Mouse (Mus musculus) layer of hippocampus, adult 9-11 months (tissue): Measurements from ENCODE around the gene Ptprcap.
"Not testable (repeated sequence)": the region's sequence is repeated elsewhere in the genome, so short reads cannot be mapped to it uniquely, and the experiment has no call there.

ENCODE experiments used
- DNase-seq: peaks from one replicate; pipeline ENCODE4 v3.0.0; 2022

The Ptprcap gene

DNA sequence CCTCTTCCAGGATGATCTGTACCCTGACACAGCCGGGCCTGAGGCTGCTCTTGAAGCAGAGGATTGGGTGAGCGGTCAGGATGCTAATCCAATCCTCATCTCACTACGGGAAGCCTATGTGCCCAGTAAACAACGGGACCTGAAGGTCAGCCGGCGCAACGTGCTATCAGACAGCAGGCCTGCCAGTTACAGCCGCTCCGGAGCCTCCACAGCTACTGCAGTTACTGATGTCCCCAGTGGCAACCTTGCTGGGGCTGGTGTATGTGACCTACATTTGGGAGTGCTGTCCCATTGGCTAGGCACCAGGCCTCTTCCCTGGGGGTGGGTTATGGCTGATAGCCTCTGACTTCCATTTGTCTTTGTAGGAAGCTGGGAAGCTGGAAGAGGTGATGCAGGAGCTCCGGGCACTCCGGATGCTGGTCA lies at the start of gene Ptprcap:
Ptprcap (plus strand) TSS at position 373 of the 423 bp plus-strand sequence.
- no peak for DNase-seq

DNA sequence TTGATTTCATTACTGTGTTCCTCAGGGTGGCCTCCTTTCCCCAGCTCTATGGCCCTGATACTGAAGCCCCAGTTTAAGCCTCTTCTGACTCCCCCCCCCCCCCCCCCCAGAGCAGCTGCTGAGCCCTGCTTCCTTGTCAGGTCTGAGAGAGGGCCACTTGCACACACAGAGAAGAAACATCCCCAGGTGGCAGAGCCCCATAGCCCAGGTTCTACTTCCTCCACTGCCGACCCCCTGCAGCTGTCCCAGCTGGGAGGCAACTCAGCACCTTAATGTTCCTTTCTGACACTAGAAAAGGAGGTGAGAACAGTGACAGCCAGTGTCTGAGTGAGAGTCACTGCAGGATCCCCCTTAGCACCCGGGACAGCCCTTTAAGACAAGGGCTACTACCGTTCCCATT lies 49.6 kb upstream of the Ptprcap start:
- no peak for DNase-seq

DNA sequence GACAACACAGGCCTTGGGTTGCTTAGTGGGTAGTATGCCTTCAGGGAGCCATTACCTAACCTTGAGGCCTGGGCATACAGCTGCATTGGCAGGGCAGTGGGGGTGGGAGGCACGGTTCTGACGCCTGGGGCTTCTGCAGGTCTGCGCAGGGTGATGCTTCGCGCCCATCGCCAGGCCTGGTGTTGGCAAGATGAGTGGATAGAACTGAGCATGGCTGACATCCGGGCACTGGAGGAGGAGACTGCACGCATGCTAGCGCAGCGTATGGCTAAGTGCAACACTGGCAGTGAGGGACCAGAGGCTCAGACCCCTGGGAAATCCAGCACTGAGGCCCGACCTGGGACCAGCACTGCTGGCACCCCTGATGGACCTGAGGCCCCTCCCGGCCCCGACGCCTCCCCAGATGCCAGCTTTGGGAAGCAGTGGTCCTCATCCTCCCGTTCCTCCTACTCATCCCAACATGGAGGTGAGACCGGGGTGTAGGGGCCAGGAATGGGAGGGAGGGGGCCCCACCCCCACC lies 48.7 kb upstream of the Ptprcap start:
- DNase-seq = no peak

DNA sequence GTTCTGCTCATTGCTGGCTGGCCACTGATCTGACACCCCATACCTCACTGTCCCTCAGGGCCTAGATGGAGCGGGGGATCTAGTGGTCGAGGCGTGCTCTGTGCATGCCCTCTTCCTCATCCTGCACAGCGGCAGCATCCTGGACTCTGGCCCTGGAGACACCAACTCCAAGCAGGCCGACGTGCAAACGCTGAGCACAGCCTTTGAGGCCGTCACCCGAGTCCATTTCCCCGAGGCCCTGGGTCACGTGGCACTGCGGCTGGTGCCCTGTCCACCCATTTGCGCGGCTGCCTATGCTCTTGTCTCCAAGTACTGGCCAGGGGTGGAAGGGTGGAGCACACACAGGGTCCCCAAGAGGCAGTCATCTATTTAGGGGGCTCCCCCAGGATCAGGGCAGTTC lies 46.8 kb upstream of the Ptprcap start:
- DNase-seq = no peak

DNA sequence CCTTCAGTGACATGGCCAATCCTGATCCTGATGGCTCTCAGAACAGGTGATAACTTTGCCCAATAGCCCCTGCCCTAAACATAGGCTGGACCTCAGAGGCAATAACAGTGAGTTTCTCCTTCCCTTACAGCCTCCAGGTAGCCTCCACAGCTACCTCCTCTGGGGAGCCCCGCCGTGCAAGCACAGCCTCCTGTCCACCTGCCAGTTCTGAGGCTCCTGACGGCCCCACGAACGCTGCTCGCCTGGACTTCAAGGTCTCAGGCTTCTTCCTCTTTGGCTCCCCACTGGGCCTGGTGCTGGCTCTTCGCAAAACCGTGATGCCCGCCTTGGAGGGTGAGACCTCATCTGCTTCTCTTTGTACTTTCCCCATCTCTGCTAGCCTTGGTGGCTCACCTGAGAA lies 44.9 kb upstream of the Ptprcap start:
- no peak for DNase-seq

DNA sequence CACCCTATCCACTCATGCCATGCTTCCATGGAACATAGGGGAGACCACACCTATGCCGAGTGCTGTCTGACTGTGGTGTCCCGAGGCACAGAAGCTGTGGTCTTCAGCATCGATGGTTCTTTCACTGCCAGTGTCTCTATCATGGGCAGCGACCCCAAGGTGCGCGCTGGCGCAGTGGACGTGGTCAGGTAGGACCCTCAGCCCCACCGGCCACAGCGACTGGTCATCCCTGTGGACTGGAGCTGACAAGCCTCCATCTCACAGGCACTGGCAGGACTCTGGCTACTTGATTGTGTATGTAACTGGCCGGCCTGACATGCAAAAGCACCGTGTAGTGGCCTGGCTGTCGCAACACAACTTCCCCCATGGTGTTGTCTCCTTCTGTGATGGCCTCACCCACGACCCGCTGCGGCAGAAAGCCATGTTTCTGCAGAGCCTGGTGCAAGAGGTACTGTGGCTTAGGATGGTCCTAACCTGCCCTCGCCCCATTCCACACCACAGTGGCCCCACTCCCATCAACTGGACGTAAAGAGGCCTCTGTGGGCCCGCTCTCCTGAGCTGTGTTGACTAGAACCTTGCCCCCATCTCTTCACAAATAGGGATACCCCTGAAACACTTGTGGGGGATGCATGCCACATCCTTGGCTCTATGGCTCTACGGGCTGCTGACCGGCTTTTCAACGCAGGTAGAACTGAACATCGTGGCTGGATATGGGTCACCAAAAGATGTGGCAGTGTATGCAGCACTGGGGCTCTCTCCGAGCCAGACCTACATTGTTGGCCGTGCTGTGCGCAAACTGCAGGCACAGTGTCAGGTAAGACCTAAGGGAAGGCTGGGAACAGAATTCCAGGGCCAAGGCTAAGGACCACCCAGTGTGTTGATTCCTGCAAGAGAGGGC lies 41.1 kb upstream of the Ptprcap start:
- no peak for DNase-seq

DNA sequence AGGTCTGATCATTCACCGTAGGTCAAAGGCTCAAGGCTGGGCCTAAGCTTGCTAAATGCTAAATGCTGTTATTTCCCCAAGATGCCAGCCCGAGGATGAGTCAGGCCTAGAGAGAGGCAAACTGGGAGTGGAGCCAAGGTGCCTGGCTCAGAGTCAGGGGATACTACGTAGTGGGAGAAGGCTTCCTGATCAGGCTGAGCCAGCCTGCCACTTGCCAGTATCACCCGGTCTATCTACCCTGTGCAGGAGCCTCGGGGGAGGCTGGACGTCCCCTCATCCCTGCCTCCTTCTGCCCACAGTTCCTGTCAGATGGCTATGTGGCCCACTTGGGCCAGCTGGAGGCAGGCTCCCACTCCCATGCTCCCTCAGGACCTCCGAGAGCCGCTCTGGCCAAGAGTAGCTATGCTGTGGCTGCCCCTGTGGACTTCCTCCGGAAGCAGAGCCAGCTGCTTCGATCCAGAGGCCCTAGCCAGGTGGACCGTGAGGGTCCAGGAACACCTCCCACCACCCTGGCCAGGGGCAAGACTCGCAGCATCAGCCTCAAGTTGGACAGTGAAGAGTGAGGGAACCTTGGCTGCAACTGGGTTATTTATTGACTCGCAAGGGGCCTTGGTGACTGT lies 40.1 kb upstream of the Ptprcap start:
- DNase-seq = peak; percentile 91

DNA sequence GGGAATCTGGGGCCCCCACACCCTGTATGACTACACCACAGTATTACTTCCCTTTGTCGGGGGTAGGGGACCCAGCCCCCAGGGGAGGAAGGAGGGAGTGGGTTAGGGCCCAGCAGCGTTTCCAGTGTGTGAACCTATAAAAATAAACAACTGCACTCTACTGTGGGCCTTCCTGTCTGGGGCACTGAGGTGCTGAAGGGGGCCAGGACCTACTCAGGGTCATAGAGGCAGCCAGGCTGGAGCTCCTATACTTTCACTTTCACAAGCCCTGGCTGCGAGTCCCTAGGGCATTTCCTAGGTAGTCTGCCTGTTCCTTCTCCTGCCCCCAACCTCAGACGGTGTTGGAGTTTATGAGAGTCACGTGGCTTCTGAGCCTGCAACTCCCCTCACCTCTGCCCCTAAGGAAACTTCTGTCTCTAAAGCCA lies 39.6 kb upstream of the Ptprcap start:
- no peak for DNase-seq

DNA sequence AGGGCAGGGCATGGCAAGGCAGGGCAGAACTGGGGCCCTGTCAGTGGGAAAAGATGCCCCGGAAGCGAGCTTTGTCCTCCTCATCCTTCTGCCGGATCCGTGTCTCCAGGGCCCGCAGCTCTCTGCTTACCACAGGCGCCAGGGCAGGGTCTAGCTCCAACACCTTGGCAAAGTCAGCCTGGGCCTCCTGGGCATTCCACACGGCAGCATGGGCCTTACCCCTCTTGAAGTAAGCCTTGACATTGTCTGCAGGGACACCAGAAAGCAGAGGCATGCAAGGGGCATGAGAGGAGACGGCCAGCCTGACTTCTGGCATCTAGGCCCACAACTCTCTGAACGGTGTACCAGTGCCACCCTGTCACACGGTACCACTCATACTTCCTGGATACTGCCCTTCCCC lies 38.9 kb upstream of the Ptprcap start:
- DNase-seq = no peak

DNA sequence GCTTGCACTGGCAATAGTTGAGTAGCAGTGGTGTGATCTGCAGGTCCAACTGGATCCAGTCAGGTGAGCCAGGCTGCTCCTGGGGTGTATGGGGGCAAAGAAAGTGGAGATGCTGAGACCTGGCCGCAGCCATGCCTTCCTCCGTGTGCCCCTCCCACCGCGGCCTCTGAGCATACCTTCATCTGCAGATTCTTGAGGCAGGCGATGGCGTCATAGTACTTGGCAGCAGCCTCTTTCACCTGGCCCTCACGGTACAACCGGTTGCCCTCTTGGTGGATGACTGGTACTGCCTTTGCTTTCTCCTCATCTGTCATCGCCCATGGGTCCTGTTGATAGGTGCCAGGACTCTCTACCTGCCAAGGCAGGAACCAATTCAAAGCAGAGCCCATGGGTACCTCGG lies 38.3 kb upstream of the Ptprcap start:
- DNase-seq = no peak

DNA sequence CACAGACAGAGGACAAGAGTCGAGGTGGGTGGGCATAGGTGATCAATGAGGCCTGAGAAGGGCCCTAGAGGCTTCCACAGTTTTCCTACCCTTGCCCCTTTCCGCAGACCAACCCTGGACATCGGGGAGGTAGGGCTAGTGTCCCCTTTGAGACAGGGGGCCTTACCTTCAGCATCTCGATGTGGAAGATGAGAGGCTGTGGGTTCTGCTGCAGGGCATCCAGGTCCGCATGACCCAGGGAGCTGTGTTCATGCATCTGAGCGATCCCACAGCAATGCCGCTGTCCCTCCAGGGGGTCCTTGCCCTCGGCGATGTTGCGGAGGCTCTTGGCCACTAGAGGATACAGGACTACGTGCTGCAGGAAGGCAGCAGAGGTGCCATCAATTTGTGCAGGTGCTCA lies 37.6 kb upstream of the Ptprcap start:
- DNase-seq = no peak

DNA sequence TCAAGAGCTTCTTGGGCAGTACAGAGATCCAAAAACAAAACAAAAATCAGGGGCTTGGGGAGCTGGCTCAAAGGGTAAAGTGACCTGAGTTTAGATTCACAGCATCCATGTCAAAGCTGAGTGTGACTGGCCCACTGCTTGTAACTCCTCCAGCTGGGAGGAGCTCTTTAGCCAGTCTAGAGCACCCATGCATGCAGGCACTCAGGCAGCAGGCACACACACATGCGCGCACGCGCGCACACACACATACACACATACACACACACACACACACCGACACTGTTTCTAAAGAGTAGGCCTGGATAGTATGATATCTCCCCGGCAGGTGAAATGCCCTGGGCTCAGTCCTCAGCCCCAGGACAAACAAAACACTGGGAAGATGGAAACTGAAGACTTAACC lies 36.4 kb upstream of the Ptprcap start:
- DNase-seq = no peak

DNA sequence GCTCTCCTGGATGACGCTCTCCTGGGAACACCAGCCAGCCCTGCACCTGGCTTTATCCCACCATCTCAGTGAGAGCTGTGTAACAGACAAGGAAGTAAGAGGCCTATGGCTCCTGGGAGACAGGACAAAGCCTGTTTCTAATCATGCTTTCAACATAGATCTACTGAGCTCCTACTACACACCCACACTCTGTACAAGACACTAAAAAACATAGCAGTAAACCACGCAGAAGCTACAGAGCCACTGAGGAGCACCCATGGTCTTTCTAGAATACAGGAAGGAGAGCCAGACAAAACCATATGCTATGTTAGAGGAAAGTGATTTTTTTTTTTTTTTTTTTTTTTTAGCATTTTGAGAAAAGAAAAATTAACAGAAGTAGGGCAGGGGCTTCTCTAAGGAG lies 35.1 kb upstream of the Ptprcap start:
- DNase-seq = no peak

DNA sequence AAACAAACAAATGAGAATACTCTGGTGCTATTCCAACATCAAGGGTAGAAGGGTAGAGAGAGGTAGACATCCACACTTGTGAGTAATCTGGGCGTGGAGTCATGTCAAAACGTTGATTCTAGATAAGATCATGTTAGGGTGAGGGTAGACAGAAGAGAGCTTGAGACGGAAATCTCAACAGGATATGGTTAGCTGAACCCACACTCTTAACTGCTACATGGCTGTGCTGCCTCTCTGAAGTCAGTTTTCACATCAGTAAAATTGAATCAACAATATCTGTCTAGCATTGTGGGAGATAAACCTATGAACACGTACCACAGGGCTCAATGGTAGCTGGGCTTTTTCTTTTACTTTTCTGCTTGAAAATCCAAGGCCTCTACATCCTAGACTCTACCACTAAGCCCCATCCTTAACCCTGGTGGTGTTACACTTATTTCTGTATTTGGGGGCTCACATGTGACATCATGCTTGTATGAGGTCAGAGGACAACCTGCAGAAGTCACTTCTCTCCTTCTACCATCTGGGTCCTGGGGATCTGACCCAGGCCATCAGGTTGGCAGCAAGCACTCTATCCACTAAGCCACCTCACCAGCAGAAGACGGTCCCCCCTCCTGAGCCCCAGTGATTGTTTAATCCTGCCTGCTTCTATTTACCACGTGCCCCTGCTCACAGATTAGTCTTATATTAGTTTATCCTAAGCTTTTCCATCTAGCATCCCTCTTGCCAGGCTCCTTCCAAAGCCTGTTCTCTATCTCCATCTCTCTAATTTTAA lies 33.5 kb upstream of the Ptprcap start:
- DNase-seq = no peak

DNA sequence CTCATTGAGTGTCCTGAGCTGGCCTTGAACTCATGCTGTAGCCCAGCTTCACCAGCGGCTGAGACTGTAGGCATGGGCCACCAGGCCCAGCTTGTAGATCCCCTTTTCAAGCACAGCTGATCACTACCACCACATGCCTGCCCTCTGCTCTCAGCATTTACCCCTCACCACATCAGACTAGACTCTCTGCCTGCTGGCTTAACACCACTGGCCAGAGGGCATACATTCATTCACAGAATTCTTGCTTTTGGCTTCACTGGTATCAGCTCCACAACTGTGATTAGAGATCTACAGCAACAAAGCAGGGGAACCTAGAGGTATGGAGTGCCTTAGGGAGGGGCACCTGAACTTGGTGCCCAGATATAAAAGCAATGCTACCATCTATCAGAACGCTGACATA lies 32.9 kb upstream of the Ptprcap start:
- no peak for DNase-seq

DNA sequence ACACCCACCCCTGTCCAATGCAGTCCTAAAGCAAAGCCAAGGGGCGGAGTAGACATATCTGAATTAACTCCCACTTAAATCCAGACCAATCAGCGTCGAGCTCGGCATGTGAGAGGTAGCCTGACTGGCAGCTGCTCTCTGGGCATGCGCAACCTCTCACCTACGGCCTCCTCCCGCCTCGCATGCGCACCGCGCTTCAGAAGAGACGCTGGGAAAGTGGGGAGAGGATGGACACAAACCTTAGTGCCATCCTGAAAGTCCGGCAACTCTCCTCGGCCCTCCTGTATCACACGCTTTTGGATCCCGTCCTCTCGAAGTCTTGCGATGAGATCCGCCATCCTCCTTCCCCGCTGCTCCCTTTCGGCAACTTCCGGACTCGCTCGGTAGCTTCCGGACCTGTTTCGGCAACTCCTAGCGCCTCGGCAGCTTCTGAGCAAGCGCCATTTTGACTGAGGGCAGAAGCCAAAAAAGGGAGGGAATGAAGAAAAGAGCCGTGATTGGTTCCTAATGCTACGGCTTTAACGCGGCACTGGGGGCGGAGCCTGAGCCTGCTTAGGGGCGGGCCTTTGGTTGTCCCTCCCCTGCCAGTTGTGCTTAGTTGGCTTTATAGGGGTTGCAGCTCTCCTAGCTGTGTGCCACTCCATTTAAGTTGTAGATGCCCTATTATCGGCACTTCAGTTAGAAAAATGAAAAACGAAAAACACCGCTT lies 32.2 kb upstream of the Ptprcap start:
- peak; percentile 98 for DNase-seq

DNA sequence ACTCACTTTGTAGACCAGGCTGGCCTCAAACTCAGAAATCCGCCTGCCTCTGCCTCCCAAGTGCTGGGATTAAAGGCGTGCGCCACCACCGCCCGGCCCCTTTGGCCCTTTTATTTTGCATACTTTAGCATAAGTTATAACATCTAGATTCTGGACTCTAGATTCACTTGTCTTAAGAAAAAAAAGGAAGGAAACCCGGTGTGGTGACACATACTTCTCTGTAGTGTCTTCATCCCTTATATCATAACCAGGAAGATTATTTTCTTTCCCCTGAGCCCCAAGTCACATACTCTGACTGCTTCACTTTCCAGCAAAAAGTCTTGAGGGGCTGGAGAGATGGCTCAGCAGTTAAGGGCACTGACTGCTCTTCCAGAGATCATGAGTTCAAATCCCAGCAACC lies 31.5 kb upstream of the Ptprcap start:
- not testable (repeated sequence) for DNase-seq

DNA sequence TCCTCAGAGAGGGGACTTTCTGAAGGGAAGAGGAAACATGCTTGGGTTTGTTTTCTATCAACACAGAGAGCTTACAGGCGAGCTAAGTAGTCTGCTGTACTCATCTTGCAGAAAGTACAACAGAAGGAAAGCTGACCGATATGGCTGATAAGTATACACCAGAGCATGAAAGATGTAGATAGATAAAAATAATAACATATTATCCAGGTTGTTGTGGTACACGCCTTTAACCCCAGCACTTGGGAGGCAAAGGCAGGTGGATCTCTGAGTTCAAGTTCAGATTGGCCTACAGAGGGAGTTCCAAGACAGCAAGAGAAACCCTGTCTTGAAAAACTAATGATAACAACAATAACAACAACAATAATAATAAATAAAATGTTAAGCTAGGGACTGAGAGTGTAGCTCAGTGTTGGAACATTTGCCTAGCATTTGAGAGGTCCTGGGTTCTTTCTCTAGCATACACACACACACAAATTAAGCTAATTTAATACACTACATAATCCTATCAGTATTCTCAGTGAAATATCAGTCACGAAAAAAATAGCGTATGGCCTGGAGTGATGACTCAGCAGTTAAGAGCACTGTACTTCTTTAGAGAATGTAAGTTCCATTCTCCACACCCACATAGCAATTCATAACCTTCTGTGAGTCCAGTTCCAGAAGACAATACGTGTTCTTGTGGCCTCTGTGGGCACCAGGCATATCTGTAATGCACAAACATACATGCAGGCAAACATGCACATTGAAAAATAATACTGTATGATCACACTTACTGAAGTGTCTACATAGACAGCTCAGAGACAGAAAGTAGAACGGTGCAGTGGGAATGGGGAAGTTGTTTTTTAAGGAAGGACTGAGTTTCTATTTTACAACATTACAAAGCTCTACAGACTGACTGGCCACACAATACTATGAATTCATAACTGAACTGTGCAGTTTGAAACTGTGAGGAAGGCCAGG lies 30.7 kb upstream of the Ptprcap start:
- no peak for DNase-seq

DNA sequence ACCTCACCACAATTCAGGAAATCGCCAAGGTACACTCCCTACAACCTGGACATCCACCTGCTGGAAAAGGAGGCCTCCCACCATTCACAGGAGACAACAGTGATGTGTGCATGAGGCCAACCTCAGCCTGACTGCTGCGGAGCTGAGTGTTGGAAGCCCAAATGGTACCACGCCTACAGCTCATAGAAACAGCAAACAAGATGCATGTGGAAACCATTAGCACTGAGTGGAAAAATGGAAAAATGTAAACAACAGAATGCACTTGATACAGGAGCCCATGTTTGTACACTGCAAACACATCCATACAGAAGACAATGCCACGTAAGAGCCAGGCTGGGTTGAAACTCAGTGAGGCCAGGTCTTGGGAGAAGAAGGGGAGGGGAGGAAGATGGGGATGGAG lies 29.0 kb upstream of the Ptprcap start:
- DNase-seq = no peak

DNA sequence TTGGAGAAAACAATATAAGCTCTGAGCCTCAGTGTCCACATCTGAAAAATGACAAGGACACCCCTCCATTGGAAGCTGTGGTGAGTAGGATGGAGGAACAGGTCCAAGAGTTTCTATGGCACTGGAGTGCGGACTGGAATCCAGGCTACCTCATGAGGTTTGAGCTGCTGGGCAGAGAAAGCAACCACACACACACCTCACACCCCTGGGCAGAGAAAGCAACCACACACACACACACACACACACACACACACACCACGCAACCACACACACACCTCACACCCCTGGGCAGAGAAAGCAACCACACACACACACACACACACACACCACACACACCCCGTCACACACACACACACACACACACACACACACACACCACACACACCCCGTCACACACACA lies 28.1 kb upstream of the Ptprcap start:
- DNase-seq = not testable (repeated sequence)
